Mouse (Mus musculus) hindbrain, embryonic 14.5 days (tissue): ENCODE results near the gene Kcnc2. TPM values are rescaled to one million over a fixed set of nuclear protein-coding genes. Genes with fewer than 3 reads are reported as not detected.

Source experiments
- ATAC-seq: fragments of 200-750 bp; cut with Nextera tagmentation; 2 replicates; pipeline ENCODE4 v1.8.0; 2017; ENCODE audit warnings: moderate number of reproducible peaks, mild to moderate bottlenecking, moderate TSS enrichment, moderate library complexity; ENCODE audit not compliant: low FRiP score
- DNase-seq: peaks from one replicate; pipeline ENCODE4 v3.0.0-alpha.2; 2015; ENCODE audit warnings: low spot score
- H3K27ac ChIP-seq: fragments of 300-500 bp; sonication (generic); 2 replicates; pipeline ENCODE4 v1.5.1; 2014; ENCODE audit warnings: mild to moderate bottlenecking, moderate library complexity
- H3K27me3 ChIP-seq: fragments of 300-500 bp; sonication (generic); 2 replicates; pipeline ENCODE4 v1.6.1; 2014; ENCODE audit warnings: mild to moderate bottlenecking, low read length, mixed read lengths; ENCODE audit not compliant: control insufficient read depth, insufficient read depth
- H3K36me3 ChIP-seq: fragments of 300-500 bp; sonication (generic); replicated peaks from 2 replicates; pipeline ENCODE4 v1.6.1; 2014; ENCODE audit not compliant: control insufficient read depth, insufficient read depth
- H3K4me1 ChIP-seq: fragments of 300-500 bp; sonication (generic); replicated peaks from 2 replicates; pipeline ENCODE4 v1.6.1; 2014; ENCODE audit warnings: antibody characterized with exemption, low read length, mixed read lengths; ENCODE audit not compliant: control insufficient read depth, insufficient read depth
- H3K4me2 ChIP-seq: fragments of 300-500 bp; sonication (generic); replicated peaks from 2 replicates; pipeline ENCODE4 v1.6.1; 2014; ENCODE audit warnings: mild to moderate bottlenecking, moderate library complexity
- H3K4me3 ChIP-seq: fragments of 300-500 bp; sonication (generic); replicated peaks from 2 replicates; pipeline ENCODE4 v1.5.1; 2014; ENCODE audit warnings: mild to moderate bottlenecking, low read length
- H3K9ac ChIP-seq: fragments of 300-500 bp; sonication (generic); 2 replicates; pipeline ENCODE4 v1.6.1; 2014
- H3K9me3 ChIP-seq: fragments of 300-500 bp; sonication (generic); 2 replicates; pipeline ENCODE4 v1.6.1; 2016; ENCODE audit warnings: low read length; ENCODE audit not compliant: control insufficient read depth
- WGBS: fragments of 180-500 bp; shearing (Covaris S2); extraction: QIAGEN DNeasy Blood & Tissue Kit; methylation state at CpG from one replicate; pipeline ENCODE4 v1.1.7; 2014; 5-methylcytosine and 5-hydroxymethylcytosine counted together
- polyA plus RNA-seq: library from polyadenylated mRNA; unstranded; fragments of >200 nt; fragmentation: Nextera tagmentation; extraction: Ambion mirVana; gene quantifications from 2 replicates; pipeline ENCODE4 v1.2.1, GENCODE M21; 2014

Gene Kcnc2
- polyA plus RNA-seq, 1 experiment from 2014 or later = 7.7 TPM

- no peak overlapping the region for H3K27ac ChIP-seq
- H3K9ac ChIP-seq = no peak overlapping the region
- 85% methylated on average over 2 of the region's 2 CpGs for WGBS
- no peaks in the 10 kb centered on the region for H3K9me3 ChIP-seq
- H3K4me3 ChIP-seq = no peak overlapping the region
- DNase-seq (no peak), ATAC-seq (no peak)
- no peak overlapping the region for H3K4me2 ChIP-seq
- H3K4me1 ChIP-seq = no peaks in the 10 kb centered on the region
- H3K27me3 ChIP-seq = no peaks in the 10 kb centered on the region
- no peaks in the 10 kb centered on the region for H3K36me3 ChIP-seq
These were observed 166.0 kb downstream of the Kcnc2 start for GRCm38 (mm10) chr10:112436950-112437349.

GRCm38 (mm10) chr10:112444640-112445039, 173.7 kb downstream of the Kcnc2 start:
- no peaks in the 10 kb centered on the region for H3K4me1 ChIP-seq

GRCm38 (mm10) chr10:112450910-112451309, 180.0 kb downstream of the Kcnc2 start:
- Histone ChIP-seq H3K4me1 (no peaks in the 10 kb centered on the region), H3K36me3 (no peaks in the 10 kb centered on the region), H3K27me3 (no peaks in the 10 kb centered on the region), H3K9me3 (peaks cover 5% of the 10 kb centered on the region), H3K4me3 (no peak overlapping the region), H3K4me2 (no peak overlapping the region), H3K27ac (no peak overlapping the region), H3K9ac (no peak overlapping the region)
- ATAC-seq = no peak
- WGBS = 85% methylated on average over 5 of the region's 5 CpGs
- no peak for DNase-seq

More at GRCm38 (mm10) chr10:112444640-112445039, 173.7 kb downstream of the Kcnc2 start:
- WGBS = 72% methylated on average over 4 of the region's 4 CpGs
- H3K9ac ChIP-seq = no peak overlapping the region
- no peak overlapping the region for H3K27ac ChIP-seq
- no peaks in the 10 kb centered on the region for H3K36me3 ChIP-seq
- H3K4me2 ChIP-seq = no peak overlapping the region
- DNase-seq (no peak), ATAC-seq (no peak)
- no peaks in the 10 kb centered on the region for H3K27me3 ChIP-seq
- no peaks in the 10 kb centered on the region for H3K9me3 ChIP-seq
- H3K4me3 ChIP-seq = no peak overlapping the region

- Histone ChIP-seq H3K4me1 (no peaks in the 10 kb centered on the region), H3K27ac (no peak overlapping the region), H3K4me2 (no peak overlapping the region), H3K9me3 (no peaks in the 10 kb centered on the region), H3K27me3 (no peaks in the 10 kb centered on the region), H3K4me3 (no peak overlapping the region), H3K9ac (no peak overlapping the region), H3K36me3 (no peaks in the 10 kb centered on the region)
- ATAC-seq = no peak
- no peak for DNase-seq
- 92% methylated on average over 6 of the region's 6 CpGs for WGBS
These were observed 197.9 kb downstream of the Kcnc2 start for GRCm38 (mm10) chr10:112468689-112469384.

GRCm38 (mm10) chr10:112474122-112474810, 203.3 kb downstream of the Kcnc2 start:
- H3K4me1 ChIP-seq = no peaks in the 10 kb centered on the region
- ATAC-seq = no peak
- H3K36me3 ChIP-seq = no peaks in the 10 kb centered on the region
- no peak overlapping the region for H3K4me2 ChIP-seq
- DNase-seq = no peak
- no peak overlapping the region for H3K4me3 ChIP-seq
- no peak overlapping the region for H3K27ac ChIP-seq
- no peaks in the 10 kb centered on the region for H3K9me3 ChIP-seq
- H3K27me3 ChIP-seq = no peaks in the 10 kb centered on the region
- no peak overlapping the region for H3K9ac ChIP-seq
- 91% methylated on average over 6 of the region's 6 CpGs for WGBS

- Histone ChIP-seq H3K27me3 (no peaks in the 10 kb centered on the region), H3K4me1 (no peaks in the 10 kb centered on the region), H3K27ac (no peak overlapping the region), H3K9me3 (no peaks in the 10 kb centered on the region), H3K4me2 (no peak overlapping the region), H3K9ac (no peak overlapping the region), H3K4me3 (no peak overlapping the region), H3K36me3 (no peaks in the 10 kb centered on the region)
- no peak for DNase-seq
- 82% methylated on average over 2 of the region's 2 CpGs for WGBS
- no peak for ATAC-seq
These were observed 210.5 kb downstream of the Kcnc2 start for GRCm38 (mm10) chr10:112481461-112481860.

- H3K4me1 ChIP-seq = no peaks in the 10 kb centered on the region
- WGBS = 85% methylated on average over 9 of the region's 9 CpGs
- no peak overlapping the region for H3K4me3 ChIP-seq
- H3K27me3 ChIP-seq = no peaks in the 10 kb centered on the region
- no peak overlapping the region for H3K4me2 ChIP-seq
- DNase-seq (no peak), ATAC-seq (no peak)
- no peak overlapping the region for H3K27ac ChIP-seq
- H3K9ac ChIP-seq = no peak overlapping the region
- no peaks in the 10 kb centered on the region for H3K36me3 ChIP-seq
- H3K9me3 ChIP-seq = no peaks in the 10 kb centered on the region
These were observed 211.1 kb downstream of the Kcnc2 start for GRCm38 (mm10) chr10:112481921-112482607.

GRCm38 (mm10) chr10:112484387-112485105, 213.6 kb downstream of the Kcnc2 start:
- H3K9ac ChIP-seq = no peak overlapping the region
- DNase-seq = no peak
- no peak overlapping the region for H3K4me3 ChIP-seq
- no peak overlapping the region for H3K4me2 ChIP-seq
- H3K4me1 ChIP-seq = no peaks in the 10 kb centered on the region
- 86% methylated on average over 11 of the region's 11 CpGs for WGBS
- H3K27me3 ChIP-seq = no peaks in the 10 kb centered on the region
- no peaks in the 10 kb centered on the region for H3K9me3 ChIP-seq
- no peak overlapping the region for H3K27ac ChIP-seq
- H3K36me3 ChIP-seq = no peaks in the 10 kb centered on the region
- no peak for ATAC-seq

- H3K36me3 ChIP-seq = no peaks in the 10 kb centered on the region
- no peak overlapping the region for H3K27ac ChIP-seq
- no peak overlapping the region for H3K4me2 ChIP-seq
- DNase-seq (no peak), ATAC-seq (no peak)
- no peaks in the 10 kb centered on the region for H3K4me1 ChIP-seq
- H3K27me3 ChIP-seq = no peaks in the 10 kb centered on the region
- no peaks in the 10 kb centered on the region for H3K9me3 ChIP-seq
- H3K4me3 ChIP-seq = no peak overlapping the region
- no peak overlapping the region for H3K9ac ChIP-seq
These were observed 214.9 kb downstream of the Kcnc2 start for GRCm38 (mm10) chr10:112485819-112486218.
